Mouse (Mus musculus): ENCODE data around the gene Cacng2.

DNA sequence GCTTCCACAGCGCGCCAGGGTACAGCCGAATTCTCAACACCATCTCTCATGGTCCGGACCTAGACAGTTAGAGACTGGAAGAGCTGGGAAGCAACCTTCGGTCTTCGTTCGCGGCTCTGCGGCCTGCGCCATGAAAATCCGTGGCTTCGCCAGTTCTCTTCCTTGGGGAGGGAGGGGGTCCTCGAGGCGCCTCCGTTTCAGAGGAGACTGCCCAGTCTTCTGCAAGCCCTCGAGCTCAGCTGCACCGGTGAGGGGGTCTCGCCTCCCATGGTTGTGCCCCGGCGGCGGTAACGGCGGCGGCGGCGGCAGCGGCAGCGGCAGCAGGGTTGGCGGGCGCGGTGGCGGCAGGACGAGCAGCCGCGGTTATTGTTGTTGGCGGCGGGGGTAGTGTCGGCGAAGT is 580 bp downstream of the Cacng2 start:
- no peak for TF ChIP-seq CTCF (IDR thresholded peaks at IDR 0.05; ENCODE audit: control insufficient read depth, insufficient read depth, insufficient read length)
- no peak for TF ChIP-seq USF1 (IDR thresholded peaks at IDR 0.05; ENCODE audit: low read depth)
- no peak for TF ChIP-seq MYOD1 (IDR thresholded peaks at IDR 0.05; ENCODE audit: control insufficient read depth, insufficient read length, low read depth)
- no peak for TF ChIP-seq MYOG (IDR thresholded peaks at IDR 0.05; ENCODE audit: control insufficient read depth, extremely low read depth, insufficient read length)
- TF ChIP-seq MAX (IDR thresholded peaks at IDR 0.05), result no peak
- TF ChIP-seq CEBPB (IDR thresholded peaks at IDR 0.05; ENCODE audit: low read depth), result no peak

Data from C2C12 (cell line).